Mouse (Mus musculus) heart, embryonic 14.5 days (tissue): ENCODE measurements around the gene Zranb1. TPM values are rescaled to one million over a fixed set of nuclear protein-coding genes. Genes with fewer than 3 reads are reported as not detected.

Source experiments
- ATAC-seq: fragments of 200-750 bp; cut with Nextera tagmentation; 2 replicates; pipeline ENCODE4 v1.8.0; 2017; ENCODE audit warnings: low read depth, moderate TSS enrichment; ENCODE audit not compliant: insufficient number of reproducible peaks, insufficient read depth, low FRiP score
- H3K27ac ChIP-seq, 2 experiments: fragments of 200-500 bp in 1 of 2; fragments of 300-500 bp in 1 of 2; sonication (generic) in 1 of 2; replicated peaks in 1 of 2; 2 replicates each; pipeline ENCODE4 v1.5.1; 2012 to 2014; ENCODE audit warnings: low read depth in 2 of 2, low read length in 2 of 2, control low read depth in 1 of 2, mild to moderate bottlenecking in 1 of 2, mixed read lengths in 1 of 2; ENCODE audit not compliant: control insufficient read depth in 1 of 2, insufficient read depth in 1 of 2
- H3K27me3 ChIP-seq: fragments of 300-500 bp; sonication (generic); 2 replicates; pipeline ENCODE4 v1.6.1; 2014; ENCODE audit warnings: mild to moderate bottlenecking, low read length, control low read depth; ENCODE audit not compliant: control insufficient read depth, insufficient read depth
- H3K36me3 ChIP-seq: fragments of 300-500 bp; sonication (generic); 2 replicates; pipeline ENCODE4 v1.6.1; 2014; ENCODE audit warnings: mild to moderate bottlenecking, control low read depth, low read length, mixed read lengths; ENCODE audit not compliant: control insufficient read depth, insufficient read depth
- H3K4me1 ChIP-seq, 2 experiments: fragments of 200-500 bp in 1 of 2; fragments of 300-500 bp in 1 of 2; sonication (generic) in 1 of 2; 2 replicates each; pipeline ENCODE4 v1.6.1; 2012 to 2014; ENCODE audit warnings: low read length in 2 of 2, control low read depth in 1 of 2, mixed read lengths in 1 of 2; ENCODE audit not compliant: control insufficient read depth in 2 of 2, insufficient read depth in 2 of 2
- H3K4me2 ChIP-seq: fragments of 300-500 bp; sonication (generic); 2 replicates; pipeline ENCODE4 v1.6.1; 2014; ENCODE audit warnings: mild to moderate bottlenecking, low read length
- H3K4me3 ChIP-seq, 2 experiments: fragments of 200-500 bp in 1 of 2; fragments of 300-500 bp in 1 of 2; sonication (generic) in 1 of 2; 2 replicates each; pipeline ENCODE4 v1.5.1; 2012 to 2014; ENCODE audit warnings: low read length in 2 of 2, mild to moderate bottlenecking in 2 of 2, control low read depth in 1 of 2, low read depth in 1 of 2, moderate library complexity in 1 of 2; ENCODE audit not compliant: control insufficient read depth in 1 of 2, insufficient read depth in 1 of 2
- H3K9ac ChIP-seq: fragments of 300-500 bp; sonication (generic); 2 replicates; pipeline ENCODE4 v1.6.1; 2014; ENCODE audit warnings: mild to moderate bottlenecking, low read length
- H3K9me3 ChIP-seq: fragments of 300-500 bp; sonication (generic); 2 replicates; pipeline ENCODE4 v1.6.1; 2016; ENCODE audit warnings: low read length, control low read depth; ENCODE audit not compliant: control insufficient read depth
- WGBS: fragments of 180-500 bp; shearing (Covaris S2); extraction: QIAGEN DNeasy Blood & Tissue Kit; methylation state at CpG from one replicate; pipeline ENCODE4 v1.1.7; 2014; 5-methylcytosine and 5-hydroxymethylcytosine counted together
- polyA plus RNA-seq: library from polyadenylated mRNA; unstranded; fragments of >200 nt; fragmentation: Nextera tagmentation; extraction: Ambion mirVana; gene quantifications from 2 replicates; pipeline ENCODE4 v1.2.1, GENCODE M21; 2014

The Zranb1 gene
- polyA plus RNA-seq, 1 experiment from 2014 or later, result 13.6 TPM

- Histone ChIP-seq H3K4me2 (no peak overlapping the region), H3K36me3 (no peaks in the 10 kb centered on the region), H3K4me3 (no peak overlapping the region), H3K27ac (peak overlapping the region; percentile 14 to 60; a peak in 2 of 4 replicates), H3K4me1 (peaks cover 29 to 61% of the 10 kb centered on the region in 2 experiments), H3K9me3 (no peaks in the 10 kb centered on the region), H3K9ac (no peak overlapping the region), H3K27me3 (no peaks in the 10 kb centered on the region)
- 28% methylated on average over 6 of the region's 6 CpGs for WGBS
- no peak for ATAC-seq
Measured at GRCm38 (mm10) chr7:133019481-133020020, 88.6 kb downstream of the Zranb1 start.

DNA sequence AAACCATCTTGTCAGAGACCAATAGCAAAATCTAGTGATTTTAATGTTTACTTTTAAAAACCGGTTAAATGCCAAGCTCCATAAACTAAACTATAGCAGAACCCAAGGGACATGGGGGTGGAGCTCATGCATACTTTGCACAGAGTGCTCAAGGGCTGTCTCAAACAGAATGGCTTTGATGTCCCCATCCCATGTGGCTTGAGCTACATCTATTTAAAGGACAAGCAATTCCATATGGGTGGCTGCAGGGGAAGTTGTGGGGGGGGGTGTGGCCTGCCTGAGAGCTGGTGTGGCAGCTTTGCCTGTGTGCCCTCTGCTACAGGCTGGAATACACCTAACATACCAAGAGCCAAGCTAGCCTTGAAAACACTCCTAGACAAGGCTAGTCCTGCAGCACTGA, 93.8 kb downstream of the Zranb1 start:
- Histone ChIP-seq H3K9ac (no peak overlapping the region), H3K36me3 (peaks cover 5% of the 10 kb centered on the region; the same call in 1 of the 2 replicates), H3K9me3 (no peaks in the 10 kb centered on the region), H3K4me1 (peaks cover 32 to 59% of the 10 kb centered on the region in 2 experiments), H3K27me3 (no peaks in the 10 kb centered on the region), H3K27ac (no peak overlapping the region), H3K4me2 (no peak overlapping the region), H3K4me3 (no peak overlapping the region)
- 82% methylated on average over 1 of the region's 1 CpGs for WGBS
- no peak; the same call in 1 of the 2 replicates for ATAC-seq

DNA sequence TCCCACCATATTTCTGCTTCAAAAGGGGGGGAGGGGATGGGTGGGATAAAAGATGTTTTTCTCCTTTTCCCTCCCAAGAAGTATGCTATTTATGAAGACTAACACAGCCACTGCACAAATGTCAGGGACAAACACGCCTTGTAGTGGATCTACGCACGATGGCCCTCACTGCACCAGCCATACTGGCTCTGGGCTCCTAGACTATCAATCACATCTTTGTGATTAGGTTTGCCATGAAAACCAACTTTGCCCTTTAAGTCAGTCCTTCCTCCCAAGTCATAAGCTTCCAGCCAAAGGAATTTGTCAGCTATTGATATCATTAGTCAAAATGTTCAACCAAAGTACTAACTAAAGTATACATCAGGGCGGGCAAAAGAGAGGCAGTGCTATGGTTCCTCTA, 97.0 kb downstream of the Zranb1 start:
- Histone ChIP-seq H3K9me3 (no peaks in the 10 kb centered on the region), H3K27me3 (no peaks in the 10 kb centered on the region), H3K9ac (no peak overlapping the region), H3K27ac (no peak overlapping the region), H3K4me2 (no peak overlapping the region), H3K4me3 (no peak overlapping the region), H3K36me3 (peaks cover 7% of the 10 kb centered on the region; the same call in 1 of the 2 replicates), H3K4me1 (peaks cover 25 to 41% of the 10 kb centered on the region in 2 experiments)
- 85% methylated on average over 4 of the region's 4 CpGs for WGBS
- ATAC-seq, result no peak

DNA sequence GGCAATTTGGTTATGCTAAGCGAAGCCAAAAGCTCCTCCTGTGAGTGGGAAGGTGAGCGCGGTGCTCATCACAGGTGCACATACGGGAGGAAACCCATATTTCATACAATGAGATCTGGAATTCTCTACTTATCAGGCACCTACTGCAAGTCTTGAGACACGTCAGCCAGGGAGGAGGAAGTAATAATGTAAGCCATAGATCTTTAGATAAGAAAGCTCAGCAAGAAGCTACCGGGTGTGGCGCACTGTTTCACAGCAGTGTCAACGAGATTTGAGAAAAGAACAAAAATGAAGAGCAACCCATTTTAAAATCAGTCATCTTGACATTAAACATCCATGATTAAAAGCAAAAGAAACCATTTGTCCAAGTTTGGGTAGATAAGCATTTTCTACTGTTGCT, 98.1 kb downstream of the Zranb1 start:
- Histone ChIP-seq H3K36me3 (peaks cover 7% of the 10 kb centered on the region; the same call in 1 of the 2 replicates), H3K9me3 (no peaks in the 10 kb centered on the region), H3K9ac (no peak overlapping the region), H3K27me3 (no peaks in the 10 kb centered on the region), H3K4me3 (no peak overlapping the region), H3K27ac (no peak overlapping the region), H3K4me1 (peaks cover 32 to 45% of the 10 kb centered on the region in 2 experiments), H3K4me2 (no peak overlapping the region)
- ATAC-seq, result no peak
- 87% methylated on average over 8 of the region's 8 CpGs for WGBS

DNA sequence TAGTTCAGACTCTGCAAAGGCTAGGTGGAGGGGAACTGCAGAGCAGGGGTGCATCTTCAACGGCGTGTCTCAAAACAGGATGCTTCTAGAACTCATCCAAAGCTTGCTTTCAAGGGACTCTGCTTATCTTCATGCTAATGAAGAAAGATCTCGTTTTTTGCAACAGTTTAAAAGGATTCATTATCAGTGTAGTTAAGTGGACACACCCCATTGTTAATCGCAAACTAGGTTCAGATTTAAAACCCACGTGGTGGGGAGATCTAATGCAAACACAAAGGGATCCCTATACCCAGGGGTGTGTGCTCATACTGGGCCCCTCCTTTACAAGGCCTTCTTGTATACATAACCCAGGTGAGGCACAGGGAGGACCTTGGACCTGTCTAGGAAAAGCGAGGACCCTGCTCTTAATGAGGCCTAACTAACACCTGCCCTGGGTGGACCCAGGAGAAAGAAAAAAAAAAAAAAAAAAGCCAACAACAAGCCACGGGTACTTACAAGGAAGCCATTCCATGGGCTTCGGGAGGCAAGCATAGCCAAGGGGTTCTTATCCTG, 98.6 kb downstream of the Zranb1 start:
- Histone ChIP-seq H3K9me3 (no peaks in the 10 kb centered on the region), H3K27ac (no peak overlapping the region), H3K36me3 (peaks cover 7% of the 10 kb centered on the region; the same call in 1 of the 2 replicates), H3K9ac (no peak overlapping the region), H3K4me2 (no peak overlapping the region), H3K4me3 (no peak overlapping the region), H3K4me1 (peaks cover 36 to 49% of the 10 kb centered on the region in 2 experiments), H3K27me3 (no peaks in the 10 kb centered on the region)
- ATAC-seq, result no peak
- 61% methylated on average over 8 of the region's 8 CpGs for WGBS

- Histone ChIP-seq H3K27ac (peak overlapping the region in 1 of 2 experiments; percentile 27; a peak in 1 of 4 replicates), H3K36me3 (peaks cover 7% of the 10 kb centered on the region; the same call in 1 of the 2 replicates), H3K4me2 (no peak overlapping the region), H3K4me1 (peaks cover 47 to 62% of the 10 kb centered on the region in 2 experiments), H3K27me3 (no peaks in the 10 kb centered on the region), H3K9me3 (no peaks in the 10 kb centered on the region), H3K9ac (no peak overlapping the region), H3K4me3 (no peak overlapping the region)
- ATAC-seq, result peak; percentile 22; the same call in 1 of the 2 replicates
- WGBS, result 49% methylated on average over 9 of the region's 9 CpGs
Measured at GRCm38 (mm10) chr7:133032589-133033203, 101.8 kb downstream of the Zranb1 start.

DNA sequence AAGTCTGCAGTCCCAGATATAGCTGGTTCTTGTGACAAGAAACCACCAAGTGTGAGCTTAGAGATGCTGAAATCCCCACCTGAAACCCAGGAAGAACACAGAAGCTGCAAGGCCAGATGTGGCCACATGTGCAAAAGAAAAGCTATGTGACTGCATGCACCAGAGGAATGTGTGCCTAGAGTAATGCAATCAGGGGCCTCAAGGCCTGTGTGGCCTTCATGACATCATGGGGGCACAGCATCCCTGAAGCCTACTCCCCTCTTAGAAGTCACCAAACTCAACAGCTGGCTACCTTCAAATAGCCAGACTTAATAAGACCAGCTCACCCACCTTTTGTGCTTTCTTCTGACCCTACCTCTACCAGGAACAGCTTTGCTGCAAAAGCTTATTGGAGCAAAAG, 105.0 kb downstream of the Zranb1 start:
- no peaks in the 10 kb centered on the region for H3K27me3 ChIP-seq
- H3K4me3 ChIP-seq, result no peak overlapping the region
- H3K27ac ChIP-seq, result peak overlapping the region; percentile 80 to 82
- H3K9me3 ChIP-seq, result no peaks in the 10 kb centered on the region
- H3K9ac ChIP-seq, result no peak overlapping the region
- peak overlapping the region; percentile 21 for H3K4me2 ChIP-seq
- ATAC-seq, result no peak
- peaks cover 63 to 80% of the 10 kb centered on the region in 2 experiments for H3K4me1 ChIP-seq
- 0 out of 2 replicates have a peak, but pooled peaks cover 3% of the 10 kb centered on the region for H3K36me3 ChIP-seq
